Mouse (Mus musculus) megakaryocyte, adult 5-6 weeks (primary cell): ENCODE data around the gene Leap2. TPM values are rescaled to one million over a fixed set of nuclear protein-coding genes. Genes with fewer than 3 reads are reported as not detected.

Experiments
- ATAC-seq: 2 replicates; pipeline ENCODE4 v1.8.0; 2016; ENCODE audit warnings: mild to moderate bottlenecking, inconsistent platforms; ENCODE audit not compliant: poor library complexity, severe bottlenecking
- total RNA-seq, 2 experiments: library from RNA; stranded (forward) in 1 of 2; stranded (reverse) in 1 of 2; fragments of 153-499, 151-499 nt in 1 of 2; fragments of 221-1000, 200-1000 nt in 1 of 2; gene quantifications; 2 replicates each; pipeline versions ENCODE4 v1.2.3 to v1.2.4; 2015 to 2017

The Leap2 gene
- total RNA-seq, 2 experiments from 2014 or later = not detected

GRCm38 (mm10) chr11:53383758-53384428 lies 39.1 kb downstream of the Leap2 start:
- no peak for ATAC-seq

DNA sequence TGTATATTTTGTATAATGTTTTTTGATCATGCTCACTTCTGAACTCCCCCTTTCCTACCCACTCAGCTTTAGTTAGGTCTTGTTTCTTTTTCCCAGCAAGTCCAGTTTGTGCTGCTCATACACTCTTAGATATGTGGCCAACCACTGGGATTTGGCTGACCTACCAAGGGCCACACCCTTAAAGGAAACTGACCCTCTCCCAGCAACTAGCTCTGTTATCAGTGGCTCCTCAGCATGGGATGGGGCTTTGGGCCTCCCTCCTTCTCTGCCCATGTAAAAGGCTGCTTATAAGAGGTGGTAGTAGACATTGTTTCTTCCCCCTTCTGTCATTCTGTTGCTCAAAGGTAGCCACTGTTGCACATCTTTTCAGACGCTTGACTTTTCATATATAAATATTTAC lies 44.1 kb downstream of the Leap2 start:
- ATAC-seq = no peak

Other genes starting within 250 kb of the Leap2 start
- gene Hspa4, start 122.7 kb downstream of the Leap2 start, total RNA-seq (2015) = 84.8 and 87.0 TPM in 2 replicates
- gene Hspa4, start 122.7 kb downstream of the Leap2 start, total RNA-seq (2017) = 313 and 322 TPM in 2 replicates
- gene Zcchc10, start 98.5 kb downstream of the Leap2 start, total RNA-seq (2015) = 14.2 and 19.0 TPM in 2 replicates
- 1.9 and 3.2 TPM in 2 replicates for gene Zcchc10, start 98.5 kb downstream of the Leap2 start, total RNA-seq (2017)
- gene Aff4, start 72.3 kb downstream of the Leap2 start, total RNA-seq (2015) = 59.1 and 62.0 TPM in 2 replicates
- gene Aff4, start 72.3 kb downstream of the Leap2 start, total RNA-seq (2017) = 38.3 and 38.4 TPM in 2 replicates
- gene Uqcrq, start 7.7 kb upstream of the Leap2 start, total RNA-seq (2015) = 163 and 181 TPM in 2 replicates
- gene Uqcrq, start 7.7 kb upstream of the Leap2 start, total RNA-seq (2017) = 53.2 and 54.8 TPM in 2 replicates
- 0.54 and 1.6 TPM in 2 replicates for gene Gdf9, start 7.9 kb upstream of the Leap2 start, total RNA-seq (2015)
- 2.5 and 5.7 TPM in 2 replicates for gene Gdf9, start 7.9 kb upstream of the Leap2 start, total RNA-seq (2017)
- not detected in 2 replicates for gene Gm10447, start 33.9 kb upstream of the Leap2 start, total RNA-seq (2015)
- 0.11 TPM in 1 of 2 replicates, not detected in the other for gene Gm10447, start 33.9 kb upstream of the Leap2 start, total RNA-seq (2017)
- 0.05 and 0.13 TPM in 2 replicates for gene Shroom1, start 34.0 kb upstream of the Leap2 start, total RNA-seq (2015)
- 0.07 and 4.5 TPM in 2 replicates for gene Shroom1, start 34.0 kb upstream of the Leap2 start, total RNA-seq (2017)
- gene Gm9837, start 47.3 kb upstream of the Leap2 start, total RNA-seq (2015) = not detected in 2 replicates
- gene Gm9837, start 47.3 kb upstream of the Leap2 start, total RNA-seq (2017) = not detected in 2 replicates
- not detected in 2 replicates for gene Gm9945, start 57.0 kb upstream of the Leap2 start, total RNA-seq (2015)
- not detected in 2 replicates for gene Gm9945, start 57.0 kb upstream of the Leap2 start, total RNA-seq (2017)
- not detected in 2 replicates for gene Sowaha, start 57.1 kb upstream of the Leap2 start, total RNA-seq (2015)
- gene Sowaha, start 57.1 kb upstream of the Leap2 start, total RNA-seq (2017) = not detected in 2 replicates
- 9.0 and 9.5 TPM in 2 replicates for gene Sept8, start 96.1 kb upstream of the Leap2 start, total RNA-seq (2015)
- gene Sept8, start 96.1 kb upstream of the Leap2 start, total RNA-seq (2017) = 6.1 and 10.1 TPM in 2 replicates
- 2.5 and 4.1 TPM in 2 replicates for gene Kif3a, start 144.2 kb upstream of the Leap2 start, total RNA-seq (2015)
- gene Kif3a, start 144.2 kb upstream of the Leap2 start, total RNA-seq (2017) = 3.3 and 5.0 TPM in 2 replicates
- gene Il4, start 195.5 kb upstream of the Leap2 start, total RNA-seq (2015) = 5.5 and 13.1 TPM in 2 replicates
- 8.0 and 8.7 TPM in 2 replicates for gene Il4, start 195.5 kb upstream of the Leap2 start, total RNA-seq (2017)
- gene Il13, start 211.5 kb upstream of the Leap2 start, total RNA-seq (2015) = 0.18 TPM in 2 replicates
- 0.28 and 0.62 TPM in 2 replicates for gene Il13, start 211.5 kb upstream of the Leap2 start, total RNA-seq (2017)